Mouse (Mus musculus) MEL (cell line): ENCODE data around the gene Psap. TPM values are rescaled to one million over a fixed set of nuclear protein-coding genes. Genes with fewer than 3 reads are reported as not detected.

Experiments used
- DNase-seq: peaks from one replicate; pipeline ENCODE4 v3.0.0; 2011; ENCODE audit warnings: low read depth, low spot score
- H3K27ac ChIP-seq: 2 replicates; pipeline ENCODE4 v1.5.1; 2012; ENCODE audit warnings: low read depth, mild to moderate bottlenecking, control low read depth, low read length, moderate library complexity; ENCODE audit not compliant: control insufficient read depth
- H3K27me3 ChIP-seq, 2 experiments: fragments of 150-350 bp in 1 of 2; sonication (generic) in 1 of 2; 2 replicates each; pipeline ENCODE4 v1.6.1; 2012; ENCODE audit warnings: low read length in 2 of 2, mild to moderate bottlenecking in 2 of 2, improper control_type of control experiment in 1 of 2, moderate library complexity in 1 of 2; ENCODE audit not compliant: insufficient read depth in 2 of 2, control insufficient read depth in 1 of 2
- H3K36me3 ChIP-seq, 2 experiments: 2 replicates each; pipeline ENCODE4 v1.6.1; 2012 to 2014; ENCODE audit warnings: low read length in 2 of 2, improper control_type of control experiment in 1 of 2, inconsistent platforms in 1 of 2, mild to moderate bottlenecking in 1 of 2; ENCODE audit not compliant: insufficient read depth in 2 of 2, control insufficient read depth in 1 of 2
- H3K4me1 ChIP-seq, 2 experiments: fragments of 150-350 bp in 1 of 2; sonication (generic) in 1 of 2; 2 replicates each; pipeline ENCODE4 v1.6.1; 2012; ENCODE audit warnings: low read length in 2 of 2, improper control_type of control experiment in 1 of 2, mild to moderate bottlenecking in 1 of 2; ENCODE audit not compliant: insufficient read depth in 2 of 2, control insufficient read depth in 1 of 2
- H3K4me3 ChIP-seq, 2 experiments: fragments of 150-350 bp in 1 of 2; sonication (generic) in 1 of 2; 2 replicates each; pipeline ENCODE4 v1.5.1; 2012; ENCODE audit warnings: low read depth in 2 of 2, low read length in 2 of 2, mild to moderate bottlenecking in 2 of 2, moderate library complexity in 2 of 2, control low read depth in 1 of 2, improper control_type of control experiment in 1 of 2; ENCODE audit not compliant: control insufficient read depth in 1 of 2, insufficient read depth in 1 of 2
- H3K79me2 ChIP-seq: 2 replicates; pipeline ENCODE4 v1.6.1; 2012; ENCODE audit warnings: mild to moderate bottlenecking, low read length, moderate library complexity; ENCODE audit not compliant: control insufficient read depth, poor library complexity, insufficient read depth
- H3K9ac ChIP-seq: 2 replicates; pipeline ENCODE4 v1.6.1; 2012; ENCODE audit warnings: low read depth, mild to moderate bottlenecking, control low read depth, low read length, moderate library complexity; ENCODE audit not compliant: control insufficient read depth, poor library complexity, severe bottlenecking
- H3K9me3 ChIP-seq: fragments of 150-350 bp; sonication (generic); replicated peaks from 2 replicates; pipeline ENCODE4 v1.6.1; 2012; ENCODE audit warnings: mild to moderate bottlenecking, low read length, improper control_type of control experiment, moderate library complexity; ENCODE audit not compliant: insufficient read depth
- BHLHE40 ChIP-seq: IDR thresholded peaks from 2 replicates; pipeline ENCODE4 v1.6.1; 2012; ENCODE audit warnings: low read depth, mild to moderate bottlenecking, inconsistent platforms, low read length, improper control_type of control experiment, borderline replicate concordance
- CHD2 ChIP-seq: IDR thresholded peaks from 2 replicates; pipeline ENCODE4 v1.6.1; 2011; ENCODE audit warnings: low read length, improper control_type of control experiment
- E2F4 ChIP-seq: IDR thresholded peaks from 2 replicates; pipeline ENCODE4 v1.6.1; 2011; ENCODE audit warnings: low read depth, low read length, improper control_type of control experiment, borderline replicate concordance
- EP300 ChIP-seq, 2 experiments: IDR thresholded peaks; 2 replicates each; pipeline ENCODE4 v1.6.1; 2011; ENCODE audit warnings: improper control_type of control experiment in 2 of 2, low read length in 2 of 2, low read depth in 1 of 2, mild to moderate bottlenecking in 1 of 2
- GABPA ChIP-seq: IDR thresholded peaks from 2 replicates; pipeline ENCODE4 v1.6.1; 2012; ENCODE audit warnings: low read depth, mild to moderate bottlenecking, inconsistent platforms, low read length, improper control_type of control experiment, moderate library complexity
- GATA1 ChIP-seq: IDR thresholded peaks from 2 replicates; pipeline ENCODE4 v1.6.1; 2011; ENCODE audit warnings: low read depth, low read length, improper control_type of control experiment
- JUND ChIP-seq: IDR thresholded peaks from 2 replicates; pipeline ENCODE4 v1.6.1; 2011; ENCODE audit warnings: low read depth, mild to moderate bottlenecking, improper control_type of control experiment, low read length
- KAT2A ChIP-seq: conservative IDR thresholded peaks from 2 replicates; pipeline ENCODE4 v1.6.1; 2012; ENCODE audit warnings: low read depth, low read length, improper control_type of control experiment, inconsistent platforms
- MAX ChIP-seq: IDR thresholded peaks from 2 replicates; pipeline ENCODE4 v1.6.1; 2011; ENCODE audit warnings: low read length, improper control_type of control experiment
- MXI1 ChIP-seq: IDR thresholded peaks from 2 replicates; pipeline ENCODE4 v1.6.1; 2011; ENCODE audit warnings: mild to moderate bottlenecking, low read depth, low read length, improper control_type of control experiment
- MYB ChIP-seq: IDR thresholded peaks from 2 replicates; pipeline ENCODE4 v1.6.1; 2011; ENCODE audit warnings: mild to moderate bottlenecking, low read depth, low read length, improper control_type of control experiment
- NRF1 ChIP-seq: IDR thresholded peaks from 2 replicates; pipeline ENCODE4 v1.6.1; 2014; ENCODE audit warnings: low read depth, mild to moderate bottlenecking, inconsistent platforms, low read length, improper control_type of control experiment, moderate library complexity; ENCODE audit not compliant: poor library complexity, insufficient read depth, severe bottlenecking
- POLR2A ChIP-seq, 2 experiments: IDR thresholded peaks; 2 replicates each; pipeline ENCODE4 v1.6.1; 2011 to 2012; ENCODE audit warnings: low read length in 2 of 2, mild to moderate bottlenecking in 2 of 2, control low read depth in 1 of 2, improper control_type of control experiment in 1 of 2, low read depth in 1 of 2, moderate library complexity in 1 of 2; ENCODE audit not compliant: control insufficient read depth in 1 of 2, insufficient read depth in 1 of 2, poor library complexity in 1 of 2
- SIN3A ChIP-seq: IDR thresholded peaks from 2 replicates; pipeline ENCODE4 v1.6.1; 2012; ENCODE audit warnings: low read length, improper control_type of control experiment, inconsistent platforms
- TAL1 ChIP-seq: IDR thresholded peaks from 2 replicates; pipeline ENCODE4 v1.6.1; 2012; ENCODE audit warnings: mild to moderate bottlenecking, inconsistent platforms, low read length, moderate library complexity, mixed read lengths
- TCF12 ChIP-seq: IDR thresholded peaks from 2 replicates; pipeline ENCODE4 v1.6.1; 2014; ENCODE audit warnings: low read depth, mild to moderate bottlenecking, inconsistent platforms, low read length, improper control_type of control experiment, moderate library complexity
- USF2 ChIP-seq, 2 experiments: IDR thresholded peaks; 2 replicates each; pipeline ENCODE4 v1.6.1; 2011 to 2012; ENCODE audit warnings: improper control_type of control experiment in 2 of 2, low read length in 2 of 2, borderline replicate concordance in 1 of 2, inconsistent platforms in 1 of 2, low read depth in 1 of 2, mild to moderate bottlenecking in 1 of 2; ENCODE audit not compliant: insufficient read depth in 1 of 2
- ZC3H11A ChIP-seq: IDR thresholded peaks from 2 replicates; pipeline ENCODE4 v1.6.1; 2012; ENCODE audit warnings: low read depth, mild to moderate bottlenecking, inconsistent platforms, low read length, improper control_type of control experiment
- ZNF384 ChIP-seq: IDR thresholded peaks from 2 replicates; pipeline ENCODE4 v1.6.1; 2012; ENCODE audit warnings: low read depth, mild to moderate bottlenecking, inconsistent platforms, low read length, improper control_type of control experiment
- polyA plus RNA-seq, 2 experiments: library from polyadenylated mRNA; stranded (reverse) in 1 of 2; unstranded in 1 of 2; fragments of >175 nt in 1 of 2; fragments of >200 nt in 1 of 2; gene quantifications; 2 replicates each; pipeline versions ENCODE4 v1.2.1 to v1.2.4; 2012; ENCODE audit warnings: low replicate concordance in 2 of 2, low read depth in 1 of 2; ENCODE audit not compliant: insufficient read length in 2 of 2, insufficient read depth in 1 of 2, missing spikeins in 1 of 2
- total RNA-seq: library from RNA; depleted of rRNA; stranded (reverse); fragments of 300-350 nt; gene quantifications from 2 replicates; pipeline ENCODE4 v1.2.3, GENCODE M21; 2012

Gene Psap
- total and polyA plus RNA-seq, 3 experiments, result 56.8 to 153 (median 106) TPM

GRCm38 (mm10) chr10:60257261-60257825, 20.1 kb upstream of the Psap start (continued):
- peak; percentile 36; the same call in 1 of the 2 replicates for TF ChIP-seq MXI1
- TF ChIP-seq EP300 (IDR thresholded peaks at IDR 0.05; ENCODE audit: low read depth in 1 of 2, low read length in 2 of 2), result no peak
- no peak for TF ChIP-seq MYB
- no peak for TF ChIP-seq GABPA
- 0 out of 4 replicates have a peak, but pooled peaks of 1 of the 2 experiments have one; percentile 34 for TF ChIP-seq POLR2A (IDR thresholded peaks at IDR 0.05; ENCODE audit: control insufficient read depth in 1 of 2, insufficient read depth in 1 of 2, low read depth in 1 of 2, low read length in 2 of 2, poor library complexity in 1 of 2)
- TF ChIP-seq MAX, result peak; percentile 52; the same call in 1 of the 2 replicates
- TF ChIP-seq NRF1, result peak; percentile 67
- no peak for TF ChIP-seq ZNF384
- no peak for TF ChIP-seq BHLHE40
- TF ChIP-seq TCF12, result no peak
- peak; percentile 32; the same call in 1 of the 2 replicates for TF ChIP-seq SIN3A
- no peak for TF ChIP-seq USF2 (IDR thresholded peaks at IDR 0.05; ENCODE audit: borderline replicate concordance in 1 of 2, insufficient read depth in 1 of 2, low read depth in 1 of 2, low read length in 2 of 2)
- TF ChIP-seq, all 39 proteins: peak for 8

- no peaks in the 10 kb centered on the region for H3K9me3 ChIP-seq
- H3K27me3 ChIP-seq, result no peaks in the 10 kb centered on the region
- H3K36me3 ChIP-seq, result peaks cover 0 to 11% of the 10 kb centered on the region in 2 experiments; a peak in 2 of 4 replicates
- H3K4me1 ChIP-seq, result peaks cover 2 to 23% of the 10 kb centered on the region in 2 experiments; a peak in 3 of 4 replicates
- DNase-seq, result no peak
- no peaks in the 10 kb centered on the region for H3K79me2 ChIP-seq
- H3K4me3 ChIP-seq, result no peak overlapping the region
- no peak overlapping the region for H3K9ac ChIP-seq
- TF ChIP-seq MXI1 (no peak), USF2 (IDR thresholded peaks at IDR 0.05; ENCODE audit: borderline replicate concordance in 1 of 2, insufficient read depth in 1 of 2, low read depth in 1 of 2, low read length in 2 of 2) (no peak), TAL1 (no peak), BHLHE40 (no peak), ZC3H11A (no peak), KAT2A (no peak), E2F4 (no peak), GATA1 (no peak), CHD2 (no peak), JUND (no peak)
- no peak overlapping the region for H3K27ac ChIP-seq
Measured at GRCm38 (mm10) chr10:60260557-60261294, 16.7 kb upstream of the Psap start.
